In the genomic region with DNA sequence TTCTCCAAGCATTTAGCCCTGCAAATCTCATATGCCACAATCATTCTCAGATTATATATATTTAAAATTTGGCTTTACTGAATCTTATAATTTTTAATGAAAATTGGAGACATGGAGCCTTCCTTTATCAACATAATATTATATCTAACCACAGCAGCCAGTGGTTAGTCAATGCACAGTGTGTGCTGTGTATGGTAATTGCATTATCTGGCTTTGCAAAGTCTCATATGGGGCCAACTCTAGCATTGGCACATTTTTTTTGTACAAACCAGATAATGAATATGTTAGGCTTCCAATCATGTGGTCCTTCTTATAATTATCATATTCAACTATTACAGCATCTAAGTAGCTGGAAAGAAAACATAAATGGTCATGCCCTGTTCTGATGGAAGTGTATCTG, we compare ENCODE assay signal across 27 mouse cellular contexts.
"Had no signal": no experiment of that assay in that cellular context is flagged by ENCODE, and none has a peak within 500 bp of the region (broad histone marks: within the 10 kb centered on the region; RNA-seq: fewer than 3 reads in every experiment).

No protein-coding gene starts in this region.

- H3K9ac ChIP-seq: embryonic facial prominence, embryonic 12.5 days; forebrain, embryonic 12.5 days; forebrain, embryonic 13.5 days; forebrain, embryonic 15.5 days had no signal

- H3K36me3 ChIP-seq: embryonic facial prominence, embryonic 12.5 days; forebrain, embryonic 10.5 days; forebrain, embryonic 12.5 days; forebrain, embryonic 15.5 days; heart, embryonic 10.5 days had no signal

- H3K9me3 ChIP-seq: embryonic facial prominence, embryonic 12.5 days; forebrain, embryonic 10.5 days; forebrain, embryonic 12.5 days; forebrain, embryonic 13.5 days; forebrain, embryonic 15.5 days; heart, embryonic 10.5 days had no signal

- ATAC-seq: forebrain, embryonic 13.5 days; forebrain, embryonic 14.5 days; forebrain, embryonic 15.5 days; forebrain, embryonic 16.5 days had no signal

- H3K4me1 ChIP-seq: embryonic facial prominence, embryonic 12.5 days; forebrain, embryonic 10.5 days; forebrain, embryonic 12.5 days; forebrain, embryonic 13.5 days; forebrain, embryonic 15.5 days; heart, embryonic 10.5 days had no signal

- DNase-seq: cerebellum, adult 2 months; cerebellum, adult 8-10 months; cerebellum, adult 9-10 months; cerebellum, adult 9-11 months; cerebellum, postnatal 10 days; cerebellum, postnatal 14 days; cerebellum, postnatal 25 days; cerebellum, postnatal 36 days; embryo, embryonic 11 days; gastrocnemius, adult 2 months; gastrocnemius, postnatal 10 days; gastrocnemius, postnatal 14 days; gastrocnemius, postnatal 25 days; gastrocnemius, postnatal 36 days; heart, adult 11 months; heart, adult 18-20 months; heart, adult 2 months had no signal

- H3K4me2 ChIP-seq: embryonic facial prominence, embryonic 12.5 days; forebrain, embryonic 12.5 days; forebrain, embryonic 13.5 days; forebrain, embryonic 15.5 days; heart, embryonic 11.5 days had no signal

- H3K27me3 ChIP-seq: embryonic facial prominence, embryonic 12.5 days; forebrain, embryonic 12.5 days; forebrain, embryonic 13.5 days; forebrain, embryonic 15.5 days had no signal

- H3K27ac ChIP-seq: embryonic facial prominence, embryonic 12.5 days; forebrain, embryonic 10.5 days; forebrain, embryonic 12.5 days; forebrain, embryonic 13.5 days; forebrain, embryonic 15.5 days; gastrocnemius, adult 2 months; heart, adult 2 months; heart, embryonic 10.5 days had no signal

- H3K4me3 ChIP-seq: embryonic facial prominence, embryonic 12.5 days; erythroblast, embryonic 14.5 days; forebrain, embryonic 10.5 days; forebrain, embryonic 12.5 days; forebrain, embryonic 13.5 days; forebrain, embryonic 15.5 days; gastrocnemius, adult 2 months; heart, adult 2 months; heart, embryonic 10.5 days had no signal
